Mouse (Mus musculus) lung, postnatal 36 days (tissue): ENCODE measurements around the gene Dnmt3a.
A peak's percentile ranks its signal among the peaks of the same experiment; 100 is the strongest.

Source experiments
- DNase-seq: peaks from one replicate; pipeline ENCODE4 v3.0.0; 2022; ENCODE audit warnings: mixed read lengths

Gene Dnmt3a

GRCm38 (mm10) chr12:3824906-3825713 lies 19.3 kb downstream of the Dnmt3a start:
- no peak for DNase-seq

DNA sequence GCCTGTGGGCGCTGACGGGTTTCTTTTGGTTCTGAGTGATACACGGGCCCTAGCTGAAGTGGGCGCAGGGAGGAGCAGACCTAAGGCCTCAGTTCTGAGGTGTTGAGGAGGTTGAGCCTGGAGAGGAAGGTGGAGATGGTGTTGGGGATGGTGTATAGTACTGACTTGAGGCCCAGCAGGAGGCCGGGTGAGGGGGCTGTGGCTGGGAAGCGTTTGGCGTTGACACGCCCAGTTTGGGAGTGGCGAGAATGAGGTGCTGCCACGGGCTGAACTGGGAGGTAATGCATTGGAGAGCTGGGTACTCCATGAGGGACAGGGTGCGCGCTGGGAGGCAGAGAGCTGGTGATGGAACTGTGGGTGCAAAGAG lies 19.9 kb downstream of the Dnmt3a start:
- no peak for DNase-seq

DNA sequence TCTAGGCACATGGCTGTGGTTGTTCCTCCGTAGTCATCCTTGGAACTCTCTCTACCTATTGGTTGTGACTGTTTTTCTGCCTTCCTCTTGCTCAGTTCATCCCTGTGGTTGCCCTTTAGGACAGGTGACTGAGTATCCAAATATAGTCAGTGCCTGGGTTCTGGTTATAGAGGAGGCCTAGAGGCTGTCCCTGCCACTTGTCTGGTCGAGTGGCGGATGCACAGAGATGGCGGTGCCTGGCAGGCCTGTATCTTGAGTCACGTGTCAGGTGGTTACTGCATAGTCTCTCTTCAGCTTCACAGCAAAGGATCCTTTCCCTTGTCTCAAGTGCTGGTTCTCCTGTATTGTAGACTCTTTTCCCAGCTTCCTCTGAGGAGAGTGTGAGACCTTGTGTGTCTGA lies 22.0 kb downstream of the Dnmt3a start:
- no peak for DNase-seq

DNA sequence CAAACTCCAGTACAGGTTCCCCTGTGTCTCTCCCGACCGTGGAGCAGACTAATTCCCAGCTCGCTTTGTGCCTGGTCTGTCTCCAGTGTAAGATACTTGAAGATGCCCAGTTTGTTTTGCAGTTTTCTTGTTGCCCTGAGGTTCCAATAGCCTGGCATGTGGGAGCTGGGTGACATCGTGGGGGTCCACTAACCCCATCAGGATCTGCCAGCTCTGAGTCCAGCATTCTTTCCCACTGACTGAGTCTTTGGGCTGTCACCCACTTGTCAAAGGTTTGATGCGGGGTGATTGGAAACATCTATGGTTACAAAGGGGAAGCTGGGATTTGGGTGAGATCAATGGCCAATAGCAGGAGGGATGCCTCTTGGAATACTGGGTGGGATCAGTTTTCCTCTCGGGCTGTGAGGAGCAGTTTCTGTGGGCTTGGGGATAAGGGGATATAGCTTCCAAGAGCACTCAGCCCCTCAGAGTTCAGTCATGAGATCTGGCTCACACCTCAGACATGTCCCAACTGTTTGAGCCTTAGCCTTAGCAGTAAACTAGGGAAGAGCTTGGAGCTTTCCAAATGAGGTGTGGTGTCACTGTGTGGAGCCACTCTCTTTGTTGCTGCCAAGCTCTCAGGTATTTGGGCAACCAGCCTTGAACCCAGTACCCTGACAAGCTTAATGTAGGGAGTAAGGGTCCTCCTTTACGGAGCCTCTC lies 27.4 kb downstream of the Dnmt3a start:
- DNase-seq = no peak

GRCm38 (mm10) chr12:3833851-3834273 lies 28.1 kb downstream of the Dnmt3a start:
- DNase-seq = peak; percentile 84

- DNase-seq = peak; percentile 52
Measured at GRCm38 (mm10) chr12:3834373-3835314, 28.8 kb downstream of the Dnmt3a start.

DNA sequence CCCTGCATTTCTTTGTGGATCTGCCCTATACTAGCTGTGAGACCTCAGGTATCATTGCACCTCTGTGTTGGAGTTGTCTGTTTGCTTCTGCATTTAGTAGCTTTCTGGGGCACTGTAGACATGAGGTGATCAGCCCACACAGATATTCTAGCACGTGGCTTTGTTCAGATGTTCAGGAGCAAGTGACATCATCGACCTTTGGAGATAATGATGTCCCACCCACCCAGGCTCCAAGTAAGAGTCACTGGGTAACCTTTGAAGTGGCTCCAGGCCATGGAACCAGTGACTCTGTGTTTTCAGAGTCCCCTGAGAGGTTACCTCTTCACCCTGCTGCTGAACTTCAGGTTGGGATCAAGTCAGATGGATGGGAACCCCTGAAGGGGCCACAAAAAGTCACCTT lies 29.8 kb downstream of the Dnmt3a start:
- DNase-seq = no peak

DNA sequence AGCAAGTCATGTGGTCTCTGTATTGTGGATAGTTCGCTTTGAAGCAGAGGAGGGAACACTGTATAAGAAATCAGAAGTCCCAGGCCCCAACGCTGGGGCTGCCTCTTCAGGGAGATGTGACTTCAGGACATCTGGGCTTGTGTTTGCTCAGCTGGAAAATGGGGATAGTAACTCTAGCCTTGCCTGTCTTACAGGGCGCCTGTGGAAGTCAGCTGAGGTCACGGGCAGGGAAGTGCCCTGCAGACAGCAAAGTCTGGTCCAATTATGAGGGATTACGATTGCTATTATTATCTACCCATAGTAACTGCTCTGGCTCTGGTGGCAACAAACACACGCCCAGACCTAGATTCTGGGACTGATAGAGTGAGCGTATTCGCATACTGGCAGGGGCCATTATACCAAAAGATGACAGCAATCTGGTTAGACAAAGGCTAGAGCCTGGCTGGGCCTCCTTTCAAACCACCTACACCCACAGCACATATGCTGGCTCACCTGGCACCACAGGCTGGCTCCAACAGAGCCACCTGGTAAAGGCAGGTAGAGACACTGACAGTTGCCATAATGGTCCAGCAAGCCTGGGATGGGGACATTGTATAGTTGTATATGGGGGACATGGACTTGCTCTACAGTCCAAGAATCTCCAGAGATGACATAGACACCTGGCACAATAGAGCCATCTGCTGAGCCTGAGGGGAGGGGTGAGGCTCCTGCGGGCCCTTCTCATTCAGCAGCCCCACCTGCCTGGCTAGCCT lies 31.4 kb downstream of the Dnmt3a start:
- no peak for DNase-seq

DNA sequence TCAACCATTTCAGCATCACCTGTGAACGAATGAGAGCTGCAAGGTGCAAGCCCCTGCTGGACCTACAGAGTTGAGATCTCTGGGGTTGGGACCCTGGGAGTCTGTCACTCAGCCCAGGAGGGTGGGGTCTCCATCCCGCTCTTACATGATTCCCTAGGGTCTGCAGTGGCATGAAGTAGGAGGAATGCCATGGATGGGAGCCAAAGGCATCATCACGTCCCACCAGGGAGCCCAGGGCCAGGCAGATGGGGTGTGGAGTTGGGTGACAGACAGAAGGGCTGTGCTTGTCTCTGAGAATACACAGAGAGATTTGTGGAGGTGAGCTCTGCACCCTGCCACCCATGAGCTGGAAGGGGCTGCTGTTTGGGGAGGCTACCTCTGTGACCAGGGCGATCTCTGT lies 32.2 kb downstream of the Dnmt3a start:
- no peak for DNase-seq

- no peak for DNase-seq
Measured at GRCm38 (mm10) chr12:3839662-3840061, 33.9 kb downstream of the Dnmt3a start.

DNA sequence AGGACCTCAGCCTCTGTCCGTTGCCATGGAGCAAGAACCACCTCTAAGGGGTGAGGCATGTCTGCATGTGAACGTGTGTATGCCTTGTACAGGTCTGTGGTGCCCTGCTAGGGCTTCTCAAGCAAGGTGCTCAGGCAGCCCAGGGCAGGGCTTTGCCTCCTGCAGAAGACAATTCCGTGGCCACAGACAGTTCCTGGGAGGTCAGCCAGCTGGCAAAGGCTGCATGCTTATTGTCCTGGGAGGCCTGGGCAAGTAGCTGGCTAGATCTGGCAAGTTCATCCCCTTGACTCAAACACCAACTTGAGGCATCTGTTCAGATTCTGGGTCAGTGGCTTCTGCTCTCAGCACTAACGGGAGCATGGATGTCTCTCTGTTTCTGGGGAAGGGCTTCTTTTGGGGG lies 35.3 kb downstream of the Dnmt3a start:
- DNase-seq = peak; percentile 44

DNA sequence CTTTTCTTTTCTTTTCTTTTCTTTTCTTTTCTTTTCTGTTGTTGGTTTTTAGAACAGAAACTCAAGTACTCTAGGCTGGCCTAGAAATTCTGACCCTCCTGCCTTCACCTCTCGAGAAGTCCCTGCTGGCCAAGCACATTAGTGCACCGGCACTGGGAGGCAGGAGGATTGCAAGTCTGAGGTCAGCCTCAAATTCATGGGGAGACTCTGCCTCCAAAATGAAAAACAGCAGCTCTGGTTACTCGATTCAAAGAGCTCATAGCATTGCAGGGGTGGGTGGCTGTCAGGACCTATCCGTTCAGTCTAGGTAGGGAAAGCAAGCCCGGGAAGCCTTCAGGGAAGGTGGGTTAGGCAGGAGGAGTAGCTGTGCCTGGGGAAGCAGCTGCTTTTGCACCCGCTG lies 37.0 kb downstream of the Dnmt3a start:
- DNase-seq = no peak

DNA sequence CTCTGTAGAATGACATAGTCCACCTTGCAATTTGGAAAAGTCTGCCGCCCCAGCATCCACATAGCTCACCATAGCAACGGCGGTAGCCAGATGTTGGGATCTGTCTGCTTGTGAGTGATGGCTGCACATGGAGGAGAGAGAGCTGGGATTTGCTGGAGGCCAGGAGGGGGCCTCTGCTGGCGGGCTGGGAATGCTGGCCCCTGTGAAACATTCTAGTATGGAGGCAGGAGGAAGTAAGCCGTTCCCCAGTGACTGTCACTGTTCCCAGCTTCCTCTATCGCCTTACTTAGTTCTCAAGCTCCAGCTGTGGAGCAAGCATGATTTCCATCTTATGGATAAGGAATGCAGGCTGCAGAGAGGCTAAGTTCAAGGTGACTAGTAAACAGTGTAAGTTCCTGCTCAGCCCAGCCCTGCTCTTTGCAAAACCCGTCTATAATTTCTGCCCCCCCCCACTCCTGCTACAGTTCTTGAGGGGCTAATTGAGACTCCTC lies 37.6 kb downstream of the Dnmt3a start:
- DNase-seq = no peak

DNA sequence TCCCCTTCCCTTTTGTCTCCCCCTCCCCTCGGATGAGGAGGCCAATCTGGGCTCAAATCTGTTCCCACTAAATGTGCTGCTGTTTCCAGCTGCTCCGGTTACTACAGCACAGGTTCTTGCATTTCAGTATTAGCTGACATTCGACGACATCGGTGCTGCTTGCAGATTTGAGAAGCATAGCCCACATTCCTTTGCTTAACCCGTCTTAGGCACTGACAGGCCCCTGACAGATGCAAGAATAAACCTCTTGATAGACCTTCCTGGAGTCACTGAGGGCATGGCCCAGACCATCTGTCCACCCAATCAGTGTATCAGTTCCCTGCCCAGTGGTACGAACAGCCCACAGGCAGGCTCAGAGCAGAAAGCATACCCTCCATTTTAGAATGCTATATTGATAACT lies 38.1 kb downstream of the Dnmt3a start:
- no peak for DNase-seq

DNA sequence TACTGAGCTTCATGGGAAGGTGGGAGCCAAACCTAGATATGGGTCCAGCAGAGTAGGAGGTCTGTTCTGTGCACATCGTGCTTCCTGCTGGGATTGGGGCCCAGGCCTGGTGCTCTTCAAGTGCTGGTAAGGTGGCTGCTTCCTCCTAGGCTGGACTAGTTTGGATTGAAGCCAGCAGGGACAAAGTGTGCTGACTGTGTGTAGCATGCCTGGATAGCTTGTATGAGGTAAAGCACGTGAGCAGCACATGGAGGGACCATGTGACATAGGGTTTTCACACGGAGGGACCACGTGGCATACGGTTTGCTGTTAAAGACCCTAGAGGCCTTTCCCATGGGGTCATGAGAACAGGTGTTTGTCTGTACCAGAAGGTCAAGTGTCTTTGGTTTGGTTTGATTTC lies 38.5 kb downstream of the Dnmt3a start:
- no peak for DNase-seq

GRCm38 (mm10) chr12:3849481-3849880 lies 43.7 kb downstream of the Dnmt3a start:
- no peak for DNase-seq

DNA sequence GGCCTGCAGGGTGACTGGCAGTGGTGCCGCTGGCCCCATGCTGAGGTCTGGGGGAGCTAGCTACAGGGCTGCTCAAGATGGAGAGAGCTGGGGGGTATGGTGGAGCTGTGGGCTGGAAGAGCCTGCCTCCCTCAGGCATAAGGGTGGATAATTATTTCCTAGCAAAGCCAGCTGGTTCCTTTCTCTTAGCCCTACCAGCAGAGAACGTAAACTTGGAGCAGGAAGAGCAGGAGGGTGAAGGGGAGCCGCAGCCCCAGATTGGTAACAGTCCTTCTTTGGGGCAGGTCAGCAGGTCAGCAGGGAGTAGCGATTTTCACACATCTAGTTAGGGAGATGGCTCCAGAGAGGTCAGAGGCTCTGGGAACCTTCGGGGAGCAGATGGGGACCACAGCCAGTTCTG lies 44.4 kb downstream of the Dnmt3a start:
- no peak for DNase-seq

- no peak for DNase-seq
Measured at GRCm38 (mm10) chr12:3850731-3851130, 44.9 kb downstream of the Dnmt3a start.

DNA sequence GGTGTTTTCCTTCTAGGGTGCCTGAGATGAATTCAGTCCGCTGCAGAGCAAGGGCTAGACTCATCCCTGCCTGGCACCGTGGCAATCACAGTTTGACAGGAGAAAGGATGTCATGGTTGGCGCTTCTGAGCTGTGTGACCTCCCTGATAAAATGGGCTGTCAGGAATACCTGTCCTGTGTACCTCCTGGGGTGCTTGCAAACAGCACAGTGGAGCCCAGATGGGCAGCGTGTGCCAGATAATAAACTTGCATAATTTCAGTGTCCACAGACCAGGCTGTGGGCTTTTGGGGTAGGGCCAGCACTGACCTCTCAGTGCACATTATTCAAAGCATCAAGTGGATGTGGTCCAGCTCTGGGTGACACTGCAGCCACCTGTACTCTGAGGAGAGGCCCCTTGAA lies 45.4 kb downstream of the Dnmt3a start:
- no peak for DNase-seq

GRCm38 (mm10) chr12:3852521-3852920 lies 46.7 kb downstream of the Dnmt3a start:
- DNase-seq = peak; percentile 41

- peak; percentile 46 for DNase-seq
Measured at GRCm38 (mm10) chr12:3854419-3854818, 48.6 kb downstream of the Dnmt3a start.

- DNase-seq = peak; percentile 83
Measured at GRCm38 (mm10) chr12:3855762-3856501, 50.1 kb downstream of the Dnmt3a start.
